Mouse (Mus musculus): ENCODE data around the gene Lifr.

Lifr gene

GRCm38 (mm10) chr15:7128627-7129126, 38.3 kb downstream of the Lifr start:
- DNase-seq (ENCODE audit: low spot score in 2 of 2), result peak in 1 of 2 experiments; percentile 44

GRCm38 (mm10) chr15:7129127-7129943, 38.9 kb downstream of the Lifr start:
- peak; percentile 82 to 85 for DNase-seq (ENCODE audit: low spot score in 2 of 2)

GRCm38 (mm10) chr15:7129944-7130287, 39.5 kb downstream of the Lifr start:
- no peak for DNase-seq (ENCODE audit: low spot score in 2 of 2)

- no peak for DNase-seq (ENCODE audit: low spot score in 2 of 2)
These were observed 40.3 kb downstream of the Lifr start for GRCm38 (mm10) chr15:7130691-7131225.

DNA sequence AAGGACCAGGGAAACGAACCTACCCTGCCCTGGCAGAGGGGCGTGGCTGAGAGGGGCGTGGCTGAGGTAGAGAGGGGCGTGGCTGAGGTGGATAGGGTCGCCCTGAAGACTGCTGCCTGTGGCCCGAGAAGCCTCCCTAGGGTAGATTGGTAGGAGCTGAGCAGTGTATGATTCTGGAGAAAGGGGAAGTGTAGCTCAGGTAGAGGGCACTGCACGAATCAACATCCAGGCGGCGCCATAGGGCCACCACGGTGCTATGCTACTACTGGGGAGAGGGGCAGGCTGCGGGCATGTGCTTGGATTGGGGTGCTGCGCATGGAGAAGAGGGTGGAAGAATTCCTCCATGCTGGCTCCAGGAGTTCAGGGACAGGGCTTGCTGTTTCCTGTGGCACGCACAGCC, 42.3 kb downstream of the Lifr start:
- no peak for DNase-seq (ENCODE audit: low spot score in 2 of 2)

DNA sequence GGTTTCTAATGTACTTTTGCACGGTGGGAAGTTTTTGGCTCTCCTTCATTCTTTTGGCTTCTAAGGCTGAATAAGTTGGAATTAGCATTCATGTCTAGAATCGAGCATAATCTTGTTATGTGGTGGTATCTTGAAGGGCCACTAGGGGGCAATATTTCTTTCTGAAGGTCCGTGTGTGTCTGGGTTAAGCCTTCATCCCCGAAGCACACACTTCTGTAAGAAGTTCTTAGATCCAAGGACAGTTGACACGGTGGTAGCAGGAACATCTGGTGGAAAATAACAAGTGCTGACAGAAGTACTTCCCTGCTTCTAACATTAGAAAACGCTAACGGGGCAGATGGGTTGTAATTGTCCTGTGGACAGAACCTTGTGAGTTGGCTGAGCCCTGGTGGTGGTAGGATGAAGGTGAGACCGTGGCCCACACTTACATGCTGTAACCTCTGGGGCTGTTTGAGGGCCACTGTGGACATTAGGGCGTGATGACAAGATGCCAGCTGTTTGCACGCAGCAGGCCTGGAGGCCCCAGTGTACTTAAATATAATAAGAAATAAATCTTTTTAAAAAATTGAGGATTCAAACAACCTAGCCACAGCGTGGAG, 44.1 kb downstream of the Lifr start:
- peak in 1 of 2 experiments; percentile 50 for DNase-seq (ENCODE audit: low spot score in 2 of 2)

GRCm38 (mm10) chr15:7135982-7136562, 45.7 kb downstream of the Lifr start:
- no peak for DNase-seq (ENCODE audit: low spot score in 2 of 2)

DNA sequence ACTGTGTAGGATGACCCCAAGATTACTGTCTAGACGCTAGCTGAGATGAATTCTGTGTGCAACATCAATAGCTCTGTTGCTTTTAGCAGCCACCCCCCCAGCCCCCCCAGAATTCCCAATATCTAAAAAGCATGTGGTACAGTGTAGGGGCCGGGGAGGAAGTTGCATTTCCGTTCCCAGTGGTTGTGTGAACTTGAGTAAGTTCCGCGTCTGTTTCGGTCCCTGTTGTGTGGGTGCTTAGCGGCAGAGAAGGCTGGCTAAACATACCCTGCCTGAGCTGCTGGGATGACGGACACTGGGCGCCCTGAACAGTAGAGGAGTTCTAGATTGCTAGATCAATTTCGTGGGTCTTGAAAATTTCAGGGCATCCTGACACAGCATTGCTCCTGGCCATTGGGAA, 46.5 kb downstream of the Lifr start:
- no peak for DNase-seq (ENCODE audit: low spot score in 2 of 2)

- DNase-seq (ENCODE audit: low spot score in 2 of 2), result no peak
These were observed 47.2 kb downstream of the Lifr start for GRCm38 (mm10) chr15:7137607-7138006.

DNA sequence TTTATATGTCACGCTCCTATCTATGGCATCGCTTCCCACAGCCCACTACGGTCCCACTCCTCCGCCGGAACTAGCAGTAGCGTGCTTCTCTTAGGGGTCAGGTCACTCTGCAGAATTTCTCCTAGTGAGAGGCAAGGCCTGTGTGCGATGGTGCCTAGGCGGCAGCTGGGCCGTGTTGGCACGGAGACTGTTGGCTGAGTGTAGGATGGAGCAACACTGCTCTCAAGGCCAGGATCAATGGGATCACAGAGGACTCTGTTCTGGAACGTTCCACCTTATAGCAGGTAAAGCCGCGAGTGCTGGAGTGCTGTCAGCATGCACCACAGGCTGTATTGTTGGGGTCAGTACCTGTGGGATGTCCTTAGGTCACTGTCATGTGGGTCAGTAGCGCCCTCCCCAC, 48.1 kb downstream of the Lifr start:
- DNase-seq (ENCODE audit: low spot score in 2 of 2), result no peak

DNA sequence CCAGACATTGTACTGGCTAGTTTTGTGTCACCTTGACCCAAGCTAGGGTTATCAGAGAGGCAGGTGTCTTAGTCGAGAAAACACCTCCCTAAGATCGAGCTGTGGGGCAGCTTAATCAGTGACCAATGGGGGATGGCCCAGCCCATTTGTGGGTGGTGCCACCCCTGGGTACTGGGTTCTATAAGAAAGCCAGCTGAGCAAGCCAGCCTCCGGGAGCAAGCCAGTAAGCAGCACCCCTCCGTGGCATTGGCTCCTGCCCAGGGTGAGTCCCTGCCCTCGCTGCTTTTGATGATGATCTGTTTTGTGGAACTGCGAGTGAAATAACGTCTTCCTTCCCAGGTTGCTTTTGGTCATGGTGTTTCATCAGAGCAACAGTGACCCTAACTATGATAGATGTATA, 49.9 kb downstream of the Lifr start:
- DNase-seq (ENCODE audit: low spot score in 2 of 2), result no peak

DNA sequence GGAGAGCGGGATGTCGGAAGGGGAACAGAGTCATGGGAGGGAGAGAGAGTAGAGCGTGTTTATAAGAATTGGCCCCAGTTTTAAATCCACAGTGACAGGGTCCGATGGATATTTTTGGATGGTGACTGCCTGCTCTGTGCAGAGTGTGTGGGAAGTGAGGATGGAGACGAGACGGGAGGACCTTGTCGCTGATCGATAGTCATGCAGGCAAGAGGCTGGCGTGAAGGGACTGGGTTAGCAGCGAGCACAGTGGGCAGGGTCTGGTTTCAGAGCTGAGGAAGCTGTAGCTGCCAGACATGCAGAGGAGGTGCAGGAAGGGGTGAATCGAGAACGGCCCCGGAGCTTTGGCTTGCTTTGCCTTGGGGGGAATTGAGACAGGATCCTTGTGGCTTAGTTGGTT, 50.8 kb downstream of the Lifr start:
- DNase-seq (ENCODE audit: low spot score in 2 of 2), result no peak

GRCm38 (mm10) chr15:7143689-7144170, 53.3 kb downstream of the Lifr start:
- DNase-seq (ENCODE audit: low spot score in 2 of 2), result no peak

DNA sequence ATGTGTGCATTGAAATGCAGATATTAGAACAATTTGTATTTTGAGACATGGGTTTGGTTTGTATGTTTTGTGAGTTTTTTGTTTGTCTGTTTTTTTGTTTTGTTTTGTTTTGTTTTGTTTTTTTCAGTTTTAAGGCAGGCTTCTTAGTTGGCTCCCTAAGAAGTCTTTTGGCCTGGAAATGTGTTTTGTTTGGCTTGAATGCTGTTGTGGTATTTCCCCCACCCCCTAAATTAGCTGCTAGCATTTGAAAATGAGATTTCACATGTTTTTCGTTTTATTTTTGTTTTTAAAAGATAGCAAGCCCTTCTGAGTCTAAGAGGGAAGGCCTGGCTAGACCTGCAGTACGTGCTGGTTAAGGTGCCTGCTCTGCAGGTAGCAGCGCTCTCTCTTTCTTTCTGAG, 54.1 kb downstream of the Lifr start:
- no peak for DNase-seq (ENCODE audit: low spot score in 2 of 2)

- no peak for DNase-seq (ENCODE audit: low spot score in 2 of 2)
These were observed 54.5 kb downstream of the Lifr start for GRCm38 (mm10) chr15:7144942-7145341.

DNA sequence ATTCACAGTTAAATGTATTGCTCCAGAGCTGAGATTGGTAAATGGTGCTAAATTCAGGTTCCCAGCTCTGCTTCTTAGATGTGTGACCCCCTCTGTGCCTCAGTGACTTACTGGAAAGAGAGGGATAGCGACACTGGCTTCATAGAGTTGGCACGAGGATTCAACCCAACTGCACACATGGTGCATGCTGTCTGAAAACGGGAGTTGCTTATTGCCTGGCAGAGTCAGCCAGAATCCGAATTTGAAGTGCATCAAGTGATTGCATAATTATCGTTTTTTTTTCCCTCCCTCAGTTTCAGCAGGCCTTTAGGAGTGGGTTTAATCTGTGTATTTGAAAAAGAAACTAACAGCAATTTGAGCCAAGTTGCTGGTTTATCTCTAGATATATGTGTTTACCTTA, 55.1 kb downstream of the Lifr start:
- no peak for DNase-seq (ENCODE audit: low spot score in 2 of 2)

DNA sequence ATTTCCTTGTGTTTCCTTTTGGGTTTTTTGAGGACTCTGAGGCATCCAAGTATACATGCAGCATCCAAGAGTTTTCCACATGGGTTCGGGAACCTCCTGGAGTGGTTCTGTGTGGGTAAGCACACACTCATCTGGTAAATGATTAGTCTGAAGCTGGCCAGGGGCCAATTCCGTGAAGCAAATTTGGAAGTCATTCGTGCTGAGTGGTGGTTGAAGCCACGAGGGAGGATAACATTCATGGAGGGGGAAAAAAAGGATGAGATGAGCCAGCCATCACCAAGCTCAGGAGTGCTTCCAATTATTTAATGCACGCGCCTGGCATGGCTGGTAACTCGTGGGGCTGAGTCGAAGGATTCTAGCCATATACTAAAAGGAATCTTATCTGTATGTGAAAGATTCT, 56.1 kb downstream of the Lifr start:
- peak in 1 of 2 experiments; percentile 31 for DNase-seq (ENCODE audit: low spot score in 2 of 2)

DNA sequence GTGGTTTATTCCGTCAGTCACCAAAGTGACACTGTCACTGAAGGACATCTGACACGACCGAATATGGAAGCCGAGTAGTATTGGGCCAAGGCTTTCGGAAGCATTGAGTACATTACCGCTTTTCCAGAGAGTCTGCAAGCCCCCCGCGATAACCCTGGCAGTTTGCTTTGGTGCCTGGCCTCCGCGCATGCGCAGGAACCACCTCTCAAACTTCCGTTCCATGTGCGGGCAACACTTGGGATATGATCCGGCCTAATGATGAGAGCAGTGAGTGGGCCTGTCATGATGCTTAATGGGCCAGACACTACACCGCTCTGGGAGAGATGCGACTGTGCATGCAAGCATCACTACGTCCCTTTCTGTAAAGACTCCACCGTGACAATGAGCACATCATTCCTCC, 59.4 kb downstream of the Lifr start:
- no peak for DNase-seq (ENCODE audit: low spot score in 2 of 2)

DNA sequence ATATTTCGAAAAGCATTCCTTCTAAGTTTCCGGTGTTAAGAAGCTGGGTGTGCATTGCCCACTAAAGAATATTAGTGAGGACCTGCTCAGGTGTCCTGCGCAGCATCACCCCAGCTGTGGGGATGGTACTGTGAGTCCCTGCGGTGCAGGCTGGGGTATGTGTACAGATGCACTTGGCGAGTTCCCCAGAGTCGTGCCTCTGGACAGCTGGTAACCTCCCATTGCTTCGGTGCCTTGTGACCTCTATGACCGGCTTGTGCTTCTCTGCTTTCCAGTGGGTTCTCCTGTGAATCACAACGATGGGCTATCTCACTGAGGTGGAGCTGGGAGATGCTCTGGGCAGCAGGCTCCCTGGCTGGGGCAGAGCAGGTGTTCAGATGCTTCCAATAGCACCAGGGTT, 60.2 kb downstream of the Lifr start:
- no peak for DNase-seq (ENCODE audit: low spot score in 2 of 2)

DNA sequence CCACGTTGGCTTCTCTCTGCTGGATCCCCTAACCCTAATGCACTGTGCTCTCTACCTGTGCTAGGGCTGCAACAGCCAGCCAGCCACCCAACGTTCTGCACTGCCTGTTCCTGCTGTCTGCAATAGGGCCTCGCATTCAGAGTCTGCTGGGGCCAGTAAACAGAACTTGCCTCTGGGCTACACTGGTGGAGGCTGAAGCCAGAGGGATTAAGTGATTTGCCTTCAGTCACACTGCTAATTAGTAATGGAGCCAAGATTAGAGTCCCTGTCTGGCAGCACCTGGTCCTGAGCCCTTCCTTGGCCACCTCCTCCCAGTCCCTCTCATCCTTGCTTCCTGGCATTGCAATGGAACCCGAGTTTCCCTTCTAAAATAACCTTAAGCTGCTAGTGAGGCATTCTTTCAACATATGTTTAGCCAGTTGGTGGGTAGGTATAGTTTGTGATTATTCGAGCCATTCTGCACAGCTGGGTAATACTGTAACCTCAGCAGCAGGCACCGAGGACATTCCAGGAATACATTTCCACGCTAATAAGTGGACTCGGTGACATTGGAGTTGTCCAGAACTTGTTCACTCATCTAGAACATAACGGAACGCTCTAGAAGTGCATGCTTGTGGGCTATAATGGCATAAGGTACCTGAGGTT, 61.8 kb downstream of the Lifr start:
- no peak for DNase-seq (ENCODE audit: low spot score in 2 of 2)

DNA sequence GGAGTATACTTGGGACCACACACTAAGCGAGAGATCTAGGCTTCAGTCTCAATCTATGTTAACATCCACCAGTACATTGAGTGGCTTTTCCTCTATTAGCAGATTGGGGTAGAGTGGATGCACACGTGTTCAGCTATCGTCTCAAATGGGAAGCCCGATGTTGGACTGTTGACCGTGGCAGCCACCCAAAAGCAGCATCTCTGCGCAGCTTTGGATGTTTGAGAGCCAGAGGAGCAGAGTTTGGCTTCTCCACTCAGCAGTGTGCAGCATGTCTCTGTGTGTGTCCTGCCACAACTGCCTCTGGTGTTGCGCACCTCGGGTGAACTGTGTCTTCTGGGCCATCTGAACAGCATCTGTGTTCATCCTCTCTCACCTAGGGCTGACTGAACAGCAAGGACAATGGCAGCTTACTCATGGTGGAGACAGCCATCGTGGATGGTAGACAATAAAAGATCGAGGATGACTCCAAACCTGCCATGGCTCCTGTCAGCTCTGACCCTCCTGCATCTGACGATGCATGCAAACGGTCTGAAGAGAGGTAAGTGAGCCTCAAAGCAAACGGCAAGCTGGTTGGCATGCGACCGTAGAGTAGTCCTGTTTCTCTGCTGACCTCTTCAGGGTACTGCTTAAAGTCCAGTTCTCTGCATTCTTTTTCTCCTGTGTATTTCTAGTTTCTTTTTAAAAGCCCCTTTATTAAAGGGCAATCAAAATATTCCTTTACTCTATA, 63.8 kb downstream of the Lifr start:
- no peak for DNase-seq (ENCODE audit: low spot score in 2 of 2)

DNA sequence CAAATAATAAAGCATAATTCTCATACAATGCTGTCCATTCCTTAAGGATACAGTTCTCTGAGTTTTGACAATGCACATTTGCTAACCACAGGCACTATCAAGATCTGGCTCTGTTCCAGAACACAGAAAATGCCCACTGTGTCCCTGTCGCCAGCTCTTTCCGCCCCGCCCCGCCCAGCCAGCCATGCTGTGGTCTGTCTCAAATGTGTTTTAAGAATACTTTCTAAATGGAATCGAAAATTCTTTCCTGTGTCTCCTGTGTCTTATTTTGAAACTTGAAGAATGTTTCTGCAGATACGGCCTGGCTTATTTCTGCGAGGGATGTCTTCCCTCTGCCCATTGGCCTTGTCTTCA, 64.3 kb downstream of the Lifr start:
- no peak for DNase-seq (ENCODE audit: low spot score in 2 of 2)

All from frontal cortex, postnatal 36 days (tissue).